ENCODE assay signal across 11 mouse cellular contexts in the genomic region with DNA sequence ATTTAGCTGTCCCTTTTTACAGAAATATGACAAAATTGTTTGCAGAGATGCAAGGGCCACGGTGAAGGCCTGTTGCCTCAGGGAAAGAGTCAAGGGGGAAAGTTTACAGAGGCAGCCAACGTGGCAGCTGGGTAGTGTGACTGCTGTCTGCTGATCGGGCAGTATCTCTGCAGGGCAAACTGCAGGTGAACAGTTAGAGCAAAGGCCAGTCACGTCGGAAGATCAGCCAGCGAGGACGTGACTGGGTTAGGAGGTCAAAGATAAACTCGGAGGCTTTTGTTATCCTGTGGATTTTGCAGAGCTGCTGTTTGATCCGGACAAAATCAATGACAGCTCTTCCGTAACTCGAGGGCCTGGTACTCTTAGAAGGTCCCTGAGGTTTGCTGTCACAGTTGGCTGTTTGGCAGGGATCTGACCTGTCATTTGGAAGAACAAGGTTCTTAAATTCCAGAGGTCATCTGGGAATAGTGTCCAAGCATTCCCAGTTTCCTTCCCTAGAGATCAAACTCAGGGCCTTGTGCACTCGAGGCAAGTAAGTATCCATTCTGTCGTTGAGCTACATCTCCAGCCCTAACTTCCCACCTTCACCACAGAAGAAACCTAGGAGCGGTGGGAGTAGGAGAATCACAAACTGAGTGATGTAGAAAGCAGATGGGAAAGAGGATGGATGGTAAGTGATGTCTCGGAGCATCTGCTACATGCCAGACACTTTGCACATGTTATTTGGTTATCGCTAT. TPM values are rescaled to one million over a fixed set of nuclear protein-coding genes. Genes with fewer than 3 reads are reported as not detected.
DNase-seq lines count a peak whose midpoint lies in the region; ATAC-seq and TF ChIP-seq lines count a peak whose summit lies in the region.
"Had no signal": no experiment of that assay in that cellular context is flagged by ENCODE, and none has a peak within 500 bp of the region (broad histone marks: within the 10 kb centered on the region; RNA-seq: fewer than 3 reads in every experiment).

No protein-coding gene starts in this region.

- no peak overlapping the region for H3K4me3 ChIP-seq in heart, embryonic 16.5 days (ENCODE audit: low read length)
- no peak overlapping the region for H3K4me3 ChIP-seq in heart, adult 2 months
- no peak overlapping the region for H3K4me3 ChIP-seq in stomach, embryonic 15.5 days (replicated peaks)
- no peak overlapping the region for H3K4me3 ChIP-seq in stomach, postnatal 0 days (ENCODE audit: low read depth, low read length)

- no peaks in the 10 kb centered on the region for H3K4me1 ChIP-seq in heart, embryonic 16.5 days (ENCODE audit: control insufficient read depth, insufficient read depth, low read length)
- no peaks in the 10 kb centered on the region for H3K4me1 ChIP-seq in heart, adult 2 months (ENCODE audit: control insufficient read depth, insufficient read depth, low read length)
- no peaks in the 10 kb centered on the region; the same call in 1 of the 2 replicates for H3K4me1 ChIP-seq in stomach, embryonic 15.5 days
- H3K4me1 ChIP-seq in stomach, postnatal 0 days (replicated peaks; ENCODE audit: control insufficient read depth, insufficient read depth) = no peaks in the 10 kb centered on the region

- no peaks in the 10 kb centered on the region for H3K79me2 ChIP-seq in heart, adult 2 months (replicated peaks; ENCODE audit: control insufficient read depth, insufficient read depth, low read length)

- H3K27ac ChIP-seq in heart, embryonic 16.5 days (ENCODE audit: low read length) = no peak overlapping the region
- H3K27ac ChIP-seq in heart, adult 2 months = no peak overlapping the region
- H3K27ac ChIP-seq in stomach, embryonic 15.5 days = no peak overlapping the region
- no peak overlapping the region for H3K27ac ChIP-seq in stomach, postnatal 0 days (replicated peaks)

- intact Hi-C loops in heart, adult 2 months (cut with DNase I) = loop anchor here (5.0 kb wide), 1 partner anchor 39 kb away; no protein-coding TSS in a partner anchor

- no peak for ATAC-seq in heart, embryonic 16.5 days (replicated peaks; ENCODE audit: extremely low read depth, insufficient read depth, low FRiP score)
- peak; percentile 35; the same call in 1 of the 2 replicates for ATAC-seq in stomach, embryonic 15.5 days (ENCODE audit: insufficient read depth, low FRiP score, low read depth)
- ATAC-seq in stomach, postnatal 0 days (ENCODE audit: low FRiP score, low TSS enrichment) = no peak
- ATAC-seq in erythroid progenitor cell, adult 5-6 weeks (replicated peaks; ENCODE audit: low FRiP score, poor library complexity, severe bottlenecking) = no peak

- no peak overlapping the region for H3K9ac ChIP-seq in heart, embryonic 16.5 days (ENCODE audit: low read length)
- H3K9ac ChIP-seq in heart, adult 2 months (ENCODE audit: low read depth, low read length) = no peak overlapping the region
- no peak overlapping the region for H3K9ac ChIP-seq in stomach, embryonic 15.5 days
- H3K9ac ChIP-seq in stomach, postnatal 0 days (ENCODE audit: low read length) = no peak overlapping the region

- H3K9me3 ChIP-seq in heart, embryonic 16.5 days (replicated peaks; ENCODE audit: control insufficient read depth, low read length) = peaks cover 2% of the 10 kb centered on the region; the same call in 1 of the 2 replicates
- no peaks in the 10 kb centered on the region for H3K9me3 ChIP-seq in stomach, embryonic 15.5 days
- no peaks in the 10 kb centered on the region for H3K9me3 ChIP-seq in stomach, postnatal 0 days (ENCODE audit: control insufficient read depth, low read length)

- H3K4me2 ChIP-seq in heart, embryonic 16.5 days (ENCODE audit: low read depth, low read length) = peak overlapping the region; percentile 67; the same call in 1 of the 2 replicates
- no peak overlapping the region for H3K4me2 ChIP-seq in stomach, embryonic 15.5 days
- H3K4me2 ChIP-seq in stomach, postnatal 0 days (replicated peaks; ENCODE audit: low read depth) = no peak overlapping the region

- WGBS in heart, embryonic 16.5 days = 38% methylated on average over 16 of the region's 16 CpGs
- WGBS in heart, adult 2 months = 38% methylated on average over 16 of the region's 16 CpGs
- WGBS in stomach, embryonic 15.5 days = 43% methylated on average over 16 of the region's 16 CpGs
- 51% methylated on average over 16 of the region's 16 CpGs for WGBS in stomach, postnatal 0 days

- H3K36me3 ChIP-seq in heart, embryonic 16.5 days (ENCODE audit: control insufficient read depth, insufficient read depth) = no peaks in the 10 kb centered on the region
- H3K36me3 ChIP-seq in heart, adult 2 months (ENCODE audit: control insufficient read depth, insufficient read depth, low read length) = no peaks in the 10 kb centered on the region
- no peaks in the 10 kb centered on the region for H3K36me3 ChIP-seq in stomach, embryonic 15.5 days
- H3K36me3 ChIP-seq in stomach, postnatal 0 days (ENCODE audit: control insufficient read depth, insufficient read depth, low read length) = no peaks in the 10 kb centered on the region

- TF ChIP-seq POLR2A in heart, adult 2 months (IDR thresholded peaks at IDR 0.05; ENCODE audit: insufficient read depth, low read depth, low read length) = no peak

- peaks cover 4% of the 10 kb centered on the region; the same call in 1 of the 2 replicates for H3K27me3 ChIP-seq in heart, embryonic 16.5 days (ENCODE audit: control insufficient read depth, insufficient read depth, low read length)
- 0 out of 2 replicates have a peak, but pooled peaks cover 1% of the 10 kb centered on the region for H3K27me3 ChIP-seq in heart, adult 2 months (ENCODE audit: control insufficient read depth, insufficient read depth, low read length)
- peaks cover 14% of the 10 kb centered on the region; the same call in 1 of the 2 replicates for H3K27me3 ChIP-seq in stomach, embryonic 15.5 days (replicated peaks)
- H3K27me3 ChIP-seq in stomach, postnatal 0 days (ENCODE audit: control insufficient read depth, insufficient read depth, low read length) = no peaks in the 10 kb centered on the region

- peak; percentile 18 for DNase-seq in adrenal gland, adult 2 months
- DNase-seq in adrenal gland, postnatal 4 days (ENCODE audit: low spot score in 2 of 2) = no peak
- no peak for DNase-seq in heart, adult 2 months
- DNase-seq in stomach, postnatal 0 days (ENCODE audit: low spot score) = no peak
- DNase-seq in yolk sac, embryonic 10.5 days (ENCODE audit: low spot score) = peak; percentile 64
- DNase-seq: adrenal gland, postnatal 25 days; gastrocnemius, postnatal 14 days; thymus, adult 2 months had no signal

- TF ChIP-seq EP300 in heart, adult 2 months (IDR thresholded peaks at IDR 0.05; ENCODE audit: insufficient read depth, low read depth, low read length) = no peak
- no peak for TF ChIP-seq EP300 in stomach, postnatal 0 days (optimal IDR thresholded peaks at IDR 0.05)

- no peak for TF ChIP-seq CTCF in heart, adult 2 months (IDR thresholded peaks at IDR 0.05)
- TF ChIP-seq CTCF in stomach, postnatal 0 days (IDR thresholded peaks at IDR 0.05; ENCODE audit: low read depth) = no peak

RNA-seq across cellular contexts. Expression of gene Paqr9, which starts 21.7 kb away (rescaled TPM):
- 10 to 100 TPM; 10.4 to 12.1 TPM for total RNA-seq in adrenal gland, adult 2 months (2021)
- polyA plus RNA-seq in adrenal gland, adult 2 months (2012; rRNA removed) = 14.2 and 23.5 TPM in 2 replicates
- total RNA-seq in adrenal gland, postnatal 4 days (2021) = 10 to 100 TPM in 1 of 2 experiments, 1 to 10 TPM in 1; 3.9 to 14.4 TPM
- polyA plus RNA-seq in heart, embryonic 16.5 days (2015; fragmentation: Nextera tagmentation; extraction: Ambion mirVana) = 0.47 and 0.58 TPM in 2 replicates
- 10 to 100 TPM; 38.5 to 42.5 TPM for total RNA-seq in heart, adult 2 months (2021)
- 21.3 and 26.7 TPM in 2 replicates for polyA plus RNA-seq in heart, adult 2 months (2012; rRNA removed)
- 0.61 and 1.3 TPM in 2 replicates for polyA plus RNA-seq in stomach, embryonic 15.5 days (2015; fragmentation: Nextera tagmentation; extraction: Ambion mirVana)
- polyA plus RNA-seq in stomach, postnatal 0 days (2015; fragmentation: Nextera tagmentation; extraction: Ambion mirVana) = 0.11 and 0.18 TPM in 2 replicates
- total RNA-seq in erythroid progenitor cell, adult 5-6 weeks (2015; ENCODE audit: low replicate concordance) = 84.0 and 109 TPM in 2 replicates
- 100 and 101 TPM in 2 replicates for total RNA-seq in erythroid progenitor cell, adult 5-6 weeks (2017; ENCODE audit: low replicate concordance)

RNA-seq across cellular contexts. Expression of gene Pcolce2, which starts 56.2 kb away (rescaled TPM):
- total RNA-seq in adrenal gland, adult 2 months (2021) = 1 to 10 TPM; 5.6 to 8.0 TPM
- 0.18 and 0.34 TPM in 2 replicates for polyA plus RNA-seq in adrenal gland, adult 2 months (2012; rRNA removed)
- 1 to 10 TPM; 1.8 to 2.3 TPM for total RNA-seq in adrenal gland, postnatal 4 days (2021)
- polyA plus RNA-seq in heart, embryonic 16.5 days (2015; fragmentation: Nextera tagmentation; extraction: Ambion mirVana) = 1.7 and 2.8 TPM in 2 replicates
- 10 to 100 TPM; 27.8 to 28.7 TPM for total RNA-seq in heart, adult 2 months (2021)
- 3.0 and 3.9 TPM in 2 replicates for polyA plus RNA-seq in heart, adult 2 months (2012; rRNA removed)
- polyA plus RNA-seq in stomach, embryonic 15.5 days (2015; fragmentation: Nextera tagmentation; extraction: Ambion mirVana) = 0.36 and 1.3 TPM in 2 replicates
- 0.18 and 0.21 TPM in 2 replicates for polyA plus RNA-seq in stomach, postnatal 0 days (2015; fragmentation: Nextera tagmentation; extraction: Ambion mirVana)
- not detected in 2 replicates for total RNA-seq in erythroid progenitor cell, adult 5-6 weeks (2015; ENCODE audit: low replicate concordance)
- total RNA-seq in erythroid progenitor cell, adult 5-6 weeks (2017; ENCODE audit: low replicate concordance) = not detected in 2 replicates

Comparison
In these comparisons a context has a peak if more than half of its experiments do, and no peak if none do; other contexts are left out.
1. DNase-seq: peak in adrenal gland, adult 2 months (single experiment) and yolk sac, embryonic 10.5 days (single experiment); none in adrenal gland, postnatal 4 days (0 of 2), heart, adult 2 months (0 of 2) and stomach, postnatal 0 days (single experiment).